Mouse (Mus musculus) G1E-ER4 (cell line): ENCODE data around the gene Catsperg1. TPM values are rescaled to one million over a fixed set of nuclear protein-coding genes. Genes with fewer than 3 reads are reported as not detected.

Experiments used
- GATA1 ChIP-seq: IDR thresholded peaks from one replicate; pipeline ENCODE4 v1.8.0; 2012; ENCODE audit warnings: low read length, inconsistent platforms
- polyA plus RNA-seq: library from polyadenylated mRNA; stranded (reverse); fragments of >175 nt; gene quantifications from 2 replicates; pipeline ENCODE4 v1.2.3, GENCODE M21; 2012

The Catsperg1 gene
- not detected in 2 replicates for polyA plus RNA-seq

DNA sequence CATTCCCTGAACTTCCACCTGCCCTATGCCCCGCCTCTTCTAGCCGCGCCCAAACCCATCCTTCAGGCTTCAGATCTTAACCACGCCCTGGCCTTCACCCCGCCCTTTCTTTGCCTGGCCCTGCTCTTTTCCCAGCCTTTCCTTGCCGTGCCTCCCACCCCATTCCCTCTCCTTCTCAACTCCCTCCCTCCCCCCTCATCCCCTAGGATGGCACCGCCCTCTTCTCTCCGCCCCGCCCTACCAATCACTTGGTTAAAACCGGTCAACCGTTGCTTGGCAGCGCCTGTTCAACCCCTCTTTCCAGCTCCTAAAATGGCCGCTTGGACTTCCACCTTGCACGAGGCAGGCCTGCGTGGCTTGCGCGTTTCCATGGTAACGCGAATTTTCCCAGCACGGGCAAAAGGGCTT lies at the start of gene Catsperg1:
Gene Catsperg1 (minus strand): TSS at position 361 of the 408 bp plus-strand sequence.
- no peak for TF ChIP-seq GATA1

DNA sequence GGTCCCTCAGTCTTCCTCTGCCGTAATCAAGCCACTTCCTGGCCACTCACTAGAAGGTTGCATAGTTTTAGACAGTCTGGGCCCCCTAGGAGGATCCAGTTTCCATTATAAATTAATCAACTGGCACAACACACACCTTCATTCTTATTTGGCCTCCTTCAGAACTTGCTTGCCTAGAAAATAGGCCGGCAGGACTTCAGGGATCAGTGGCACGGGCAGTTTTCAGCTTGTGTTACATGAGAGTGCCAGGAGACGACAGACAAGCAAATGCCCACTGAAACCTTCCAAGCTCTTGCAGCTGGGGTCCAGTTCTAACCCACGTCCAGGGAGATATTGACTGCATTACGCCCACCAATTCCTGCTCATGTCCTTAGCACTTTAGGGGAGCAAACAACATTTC lies 48.3 kb upstream of the Catsperg1 start:
- no peak for TF ChIP-seq GATA1

DNA sequence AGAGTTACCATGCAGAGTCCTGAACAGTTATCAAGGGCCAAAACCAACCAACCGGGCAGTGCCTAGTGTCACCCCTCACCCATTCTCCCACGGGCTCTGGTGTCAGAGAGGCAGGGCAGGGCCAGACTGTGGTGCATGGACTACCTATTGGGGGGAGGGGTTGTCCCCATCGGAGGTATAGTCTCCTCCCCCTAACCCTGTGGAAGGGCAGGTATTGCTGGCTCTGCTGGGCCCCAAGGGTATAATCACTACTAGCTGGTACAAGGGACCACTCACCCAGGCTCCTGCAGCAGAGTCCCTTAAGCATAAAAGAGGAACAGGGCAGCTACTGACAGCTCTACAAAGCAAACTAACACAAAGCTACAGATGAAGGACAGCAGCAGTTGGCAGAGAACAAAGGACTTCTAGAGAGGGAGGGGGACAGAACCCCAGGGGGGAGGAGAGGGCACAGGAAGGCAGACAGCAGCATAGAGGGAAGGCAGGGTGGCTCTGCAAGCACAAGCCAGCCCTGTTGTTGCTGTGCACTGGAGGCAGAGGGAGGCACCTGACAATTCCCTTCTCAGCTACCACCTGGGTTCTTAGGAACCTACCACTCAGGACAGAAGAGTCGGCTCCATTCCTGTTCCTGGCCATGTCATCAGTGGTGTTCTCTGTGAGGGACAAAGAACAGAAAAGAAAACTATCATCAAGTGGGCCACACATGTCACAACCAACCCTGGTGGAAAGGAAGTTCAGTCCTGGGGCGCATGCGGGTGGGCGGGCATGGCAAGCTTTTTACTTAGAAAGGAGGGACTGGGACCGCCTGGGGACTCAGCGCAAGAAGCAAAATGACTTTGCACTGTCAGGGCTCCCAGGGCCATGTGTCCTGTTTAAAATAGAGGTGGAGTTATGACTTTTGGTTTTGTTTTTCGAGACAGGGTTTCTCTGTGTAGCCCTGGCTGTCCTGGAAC lies 46.2 kb upstream of the Catsperg1 start:
- TF ChIP-seq GATA1 = no peak

DNA sequence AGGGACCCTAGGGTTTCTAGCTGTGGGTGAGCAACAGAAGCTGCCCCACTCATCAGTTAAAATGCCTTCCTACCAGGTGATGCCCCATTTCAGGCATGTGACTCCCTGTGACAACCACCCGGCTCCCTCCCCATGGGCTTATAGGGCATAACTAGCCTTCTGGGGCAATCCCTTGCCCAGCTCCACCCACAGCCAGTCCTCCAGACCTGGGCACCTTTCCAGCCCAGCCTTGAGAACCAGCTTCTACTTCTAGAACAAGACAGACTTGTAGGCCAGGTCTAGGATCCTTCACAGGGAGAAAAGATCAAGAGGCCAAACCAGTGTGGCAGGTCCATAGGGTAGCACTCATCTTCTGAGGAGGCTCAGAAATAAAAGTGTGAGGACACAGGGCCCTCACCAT lies 43.5 kb upstream of the Catsperg1 start:
- TF ChIP-seq GATA1 = no peak

- TF ChIP-seq GATA1 = no peak
Measured at GRCm38 (mm10) chr7:29255875-29256274, 42.0 kb upstream of the Catsperg1 start.

DNA sequence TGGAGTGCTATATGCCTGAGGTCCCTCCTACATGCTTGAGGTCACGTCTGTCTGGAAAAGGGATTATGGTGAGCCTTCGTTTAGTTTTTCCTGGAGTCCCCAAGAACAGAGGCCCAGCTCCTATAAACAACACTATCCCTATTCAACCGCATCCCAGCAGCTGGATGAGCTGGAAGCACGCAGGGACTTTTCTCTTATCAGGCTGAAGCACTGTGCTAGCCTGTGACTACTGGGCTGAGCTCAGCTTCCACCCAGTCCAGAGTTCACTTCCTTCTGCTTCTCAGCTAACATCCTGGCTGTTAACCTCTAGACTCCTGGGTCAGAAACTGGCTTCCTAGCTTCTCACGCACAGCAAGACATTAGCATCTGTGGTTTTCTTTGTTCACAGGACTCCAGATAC lies 40.0 kb upstream of the Catsperg1 start:
- TF ChIP-seq GATA1 = no peak

DNA sequence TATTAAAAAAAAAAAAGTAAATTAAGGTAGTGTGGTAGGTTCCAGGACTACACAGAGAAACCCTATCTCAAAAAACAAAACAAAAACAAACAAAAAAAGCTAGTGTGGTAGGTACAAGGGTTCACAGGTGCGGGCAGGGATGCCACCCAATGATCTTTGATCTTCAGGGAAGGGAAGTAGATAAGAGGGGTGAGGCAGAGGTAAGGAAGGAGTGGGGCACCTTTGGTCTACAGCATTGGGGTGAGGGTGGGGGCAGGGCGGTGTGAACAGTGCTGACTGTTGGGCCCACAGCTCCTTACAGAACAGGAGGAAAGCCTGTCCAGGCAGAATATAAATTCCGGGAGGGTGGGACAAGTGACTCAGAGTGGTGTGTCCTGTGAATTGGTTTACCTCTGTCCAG lies 37.3 kb upstream of the Catsperg1 start:
- TF ChIP-seq GATA1 = no peak

DNA sequence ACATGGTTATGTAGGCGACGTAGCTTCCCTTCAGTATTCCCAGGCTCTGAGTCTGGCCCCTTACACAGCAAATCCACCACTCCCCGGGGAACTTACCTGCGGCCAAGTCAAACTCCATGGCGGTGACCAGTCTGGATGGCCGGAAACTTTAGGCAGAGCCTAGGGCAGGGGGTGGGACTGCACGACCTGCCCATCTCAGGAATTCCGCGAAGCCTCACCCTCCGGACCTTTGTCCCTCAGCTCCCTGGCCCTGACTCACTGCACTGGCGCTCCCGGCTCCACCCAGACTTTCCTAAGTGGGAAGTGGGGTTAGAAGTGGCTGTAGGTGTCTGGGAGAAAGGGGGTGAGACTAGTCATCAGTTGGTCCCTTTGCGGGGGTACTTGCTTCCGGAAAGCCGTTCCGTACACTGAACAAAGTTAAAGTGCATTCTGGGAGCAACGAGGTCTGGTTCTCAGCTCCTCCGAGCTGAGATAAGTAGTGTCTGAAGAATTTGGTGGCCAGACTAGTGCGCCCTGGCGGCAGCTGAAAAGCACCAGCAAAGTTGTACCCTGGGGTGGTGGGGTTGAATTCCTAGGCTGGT lies 34.5 kb upstream of the Catsperg1 start, which contains the start of gene 2200002D01Rik:
Gene 2200002D01Rik (minus strand): TSS at position 206 of the 581 bp plus-strand sequence.
- TF ChIP-seq GATA1 = no peak

DNA sequence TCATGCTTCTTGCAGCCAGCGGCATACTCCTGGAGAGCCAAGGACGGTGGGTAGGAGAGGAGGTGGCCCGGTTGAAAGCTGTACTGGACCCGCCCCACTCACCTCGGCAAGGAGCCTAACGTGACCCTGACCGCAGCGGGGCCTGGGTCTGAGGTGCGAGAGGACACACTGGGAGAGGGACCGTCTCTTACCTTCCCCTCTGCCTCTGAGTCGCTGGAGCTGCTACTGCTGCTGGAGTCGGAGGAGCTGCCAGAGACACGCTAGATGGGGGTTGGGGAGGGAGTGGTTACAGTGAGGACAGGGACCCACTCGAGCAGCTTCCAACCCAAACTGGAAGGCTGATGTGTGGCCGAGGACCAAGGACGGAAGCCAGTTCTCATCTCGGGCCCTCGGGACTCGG lies 33.9 kb upstream of the Catsperg1 start:
- no peak for TF ChIP-seq GATA1

GRCm38 (mm10) chr7:29247314-29247700 lies 33.5 kb upstream of the Catsperg1 start:
- no peak for TF ChIP-seq GATA1

- no peak for TF ChIP-seq GATA1
Measured at GRCm38 (mm10) chr7:29246619-29247313, 32.9 kb upstream of the Catsperg1 start.

DNA sequence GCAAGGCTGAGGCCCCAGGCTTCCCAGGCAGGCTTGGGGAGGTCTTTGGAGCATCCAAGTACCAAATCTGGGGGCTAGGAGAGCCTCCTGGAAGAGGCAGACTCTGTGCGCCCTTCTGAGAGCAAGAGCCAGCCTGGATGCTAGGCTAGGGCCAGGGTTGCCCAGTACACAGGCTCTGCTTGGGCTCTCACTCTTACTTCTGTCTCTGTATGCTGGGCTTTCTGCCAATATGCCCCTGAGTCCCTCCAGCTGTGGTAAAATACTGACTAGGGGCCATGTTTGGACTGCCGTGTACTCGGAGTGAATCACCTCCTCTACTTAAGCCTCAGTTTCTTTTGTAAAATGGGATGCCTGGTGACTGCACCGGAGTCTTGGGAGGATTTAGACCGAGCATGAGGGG lies 32.2 kb upstream of the Catsperg1 start:
- no peak for TF ChIP-seq GATA1

GRCm38 (mm10) chr7:29244732-29245416 lies 31.0 kb upstream of the Catsperg1 start:
- TF ChIP-seq GATA1 = no peak

- TF ChIP-seq GATA1 = no peak
Measured at GRCm38 (mm10) chr7:29238019-29238967, 24.5 kb upstream of the Catsperg1 start, which contains the start of gene Yif1b. Gene Yif1b, plus strand, starts transcription at chr7:29238329.
